Mouse (Mus musculus) brain, embryonic 14.5 days (tissue): ENCODE measurements at regions not wholly inside any gene's neighbourhood (a gene's known extent, or its start where the extent isn't known, plus 50 kb on each side); places are given as distances from the start of the nearest gene placed in this dataset.
A peak's percentile ranks its signal among the peaks of the same experiment; 100 is the strongest.
"Not testable (repeated sequence)": the region's sequence is repeated elsewhere in the genome, so short reads cannot be mapped to it uniquely, and the experiment has no call there.

Experiments used
- DNase-seq: peaks from one replicate; pipeline ENCODE4 v3.0.0-alpha.2; 2011; ENCODE audit warnings: low read depth
- CTCF ChIP-seq: fragments of 200-500 bp; IDR thresholded peaks from 2 replicates; pipeline ENCODE4 v1.5.1; 2012; ENCODE audit warnings: inconsistent platforms, mild to moderate bottlenecking, moderate library complexity, borderline replicate concordance; ENCODE audit not compliant: insufficient read depth, insufficient read length; ENCODE audit errors: extremely low read depth
- POLR2A ChIP-seq: fragments of 200-500 bp; IDR thresholded peaks from 2 replicates; pipeline ENCODE4 v1.6.1; 2012; ENCODE audit warnings: mild to moderate bottlenecking, inconsistent platforms, borderline replicate concordance; ENCODE audit not compliant: poor library complexity, insufficient read depth, insufficient read length, severe bottlenecking; ENCODE audit errors: extremely low read depth

GRCm38 (mm10) chr2:97706651-97707050 is 955.4 kb upstream of the Gm10801 start:
- no peak for DNase-seq
- no peak for TF ChIP-seq CTCF
- TF ChIP-seq POLR2A: no peak

- no peak for DNase-seq
- no peak for TF ChIP-seq POLR2A
- no peak for TF ChIP-seq CTCF
Measured at GRCm38 (mm10) chr2:97707243-97707642, 954.8 kb upstream of the Gm10801 start.

- no peak for TF ChIP-seq POLR2A
- no peak for TF ChIP-seq CTCF
- peak; percentile 5 for DNase-seq
Measured at GRCm38 (mm10) chr2:97707741-97708140, 954.3 kb upstream of the Gm10801 start.

- no peak for TF ChIP-seq CTCF
- no peak for TF ChIP-seq POLR2A
- DNase-seq: peak; percentile 73
Measured at GRCm38 (mm10) chr2:97725166-97725565, 936.9 kb upstream of the Gm10801 start.

- TF ChIP-seq POLR2A (no peak), CTCF (no peak)
- DNase-seq: no peak
Measured at GRCm38 (mm10) chr2:97768850-97769249, 893.2 kb upstream of the Gm10801 start.

- TF ChIP-seq POLR2A (no peak), CTCF (no peak)
- no peak for DNase-seq
Measured at GRCm38 (mm10) chr2:97777929-97778328, 884.1 kb upstream of the Gm10801 start.

- DNase-seq: not testable (repeated sequence)
Measured at GRCm38 (mm10) chr2:97780001-97780400, 882.0 kb upstream of the Gm10801 start.
